Mouse (Mus musculus) forebrain, embryonic 11.5 days (tissue): ENCODE data around the gene Pnpo. TPM values are rescaled to one million over a fixed set of nuclear protein-coding genes. Genes with fewer than 3 reads are reported as not detected.

Experiments
- ATAC-seq: fragments of 200-750 bp; cut with Nextera tagmentation; replicated peaks from 2 replicates; pipeline ENCODE4 v1.8.0; 2017; ENCODE audit warnings: moderate TSS enrichment; ENCODE audit not compliant: low FRiP score
- DNase-seq: peaks from one replicate; pipeline ENCODE4 v3.0.0-alpha.2; 2017; ENCODE audit warnings: low spot score
- H3K27ac ChIP-seq: fragments of 300-500 bp; sonication (generic); 2 replicates; pipeline ENCODE4 v1.5.1; 2014; ENCODE audit warnings: low read depth, low read length
- H3K27me3 ChIP-seq: fragments of 300-500 bp; sonication (generic); 2 replicates; pipeline ENCODE4 v1.6.1; 2014; ENCODE audit warnings: mild to moderate bottlenecking, low read length, mixed read lengths; ENCODE audit not compliant: control insufficient read depth, insufficient read depth
- H3K36me3 ChIP-seq: fragments of 300-500 bp; sonication (generic); 2 replicates; pipeline ENCODE4 v1.6.1; 2014; ENCODE audit warnings: mild to moderate bottlenecking, low read length, moderate library complexity, mixed read lengths; ENCODE audit not compliant: control insufficient read depth, insufficient read depth
- H3K4me1 ChIP-seq: fragments of 300-500 bp; sonication (generic); replicated peaks from 2 replicates; pipeline ENCODE4 v1.6.1; 2014; ENCODE audit warnings: low read length, mixed read lengths; ENCODE audit not compliant: control insufficient read depth, insufficient read depth
- H3K4me2 ChIP-seq: fragments of 300-500 bp; sonication (generic); 2 replicates; pipeline ENCODE4 v1.6.1; 2014; ENCODE audit warnings: low read depth, mild to moderate bottlenecking, low read length, moderate library complexity, mixed read lengths; ENCODE audit not compliant: severe bottlenecking
- H3K4me3 ChIP-seq: fragments of 300-500 bp; sonication (generic); 2 replicates; pipeline ENCODE4 v1.5.1; 2014; ENCODE audit warnings: low read depth, low read length
- H3K9ac ChIP-seq: fragments of 300-500 bp; sonication (generic); 2 replicates; pipeline ENCODE4 v1.6.1; 2014; ENCODE audit warnings: low read length
- H3K9me3 ChIP-seq: fragments of 300-500 bp; sonication (generic); 2 replicates; pipeline ENCODE4 v1.6.1; 2016; ENCODE audit warnings: low read length, mixed read lengths; ENCODE audit not compliant: control insufficient read depth
- WGBS: fragments of 180-500 bp; shearing (Covaris S2); extraction: QIAGEN DNeasy Blood & Tissue Kit; methylation state at CpG from one replicate; pipeline ENCODE4 v1.1.7; 2014; 5-methylcytosine and 5-hydroxymethylcytosine counted together
- polyA plus RNA-seq: library from polyadenylated mRNA; unstranded; fragments of >200 nt; fragmentation: Nextera tagmentation; extraction: Ambion mirVana; gene quantifications from 2 replicates; pipeline ENCODE4 v1.2.1, GENCODE M21; 2014

The Pnpo gene
- 24.8 and 28.8 TPM in 2 replicates for polyA plus RNA-seq

GRCm38 (mm10) chr11:96943746-96944304, at the start of gene Pnpo:
Gene Pnpo (minus strand): TSS chr11:96943986.
- Histone ChIP-seq H3K27me3 (no peaks in the 10 kb centered on the region), H3K4me3 (peak within 1 kb of the TSS; percentile 47), H3K4me2 (peak within 1 kb of the TSS; percentile 88), H3K36me3 (no peaks in the 10 kb centered on the region), H3K9me3 (no peaks in the 10 kb centered on the region), H3K27ac (no peak within 1 kb of the TSS), H3K9ac (peak within 1 kb of the TSS; percentile 51), H3K4me1 (peaks cover 4% of the 10 kb centered on the region; the same call in 1 of the 2 replicates)
- under 1% methylated on average over 29 of the region's 29 CpGs for WGBS
- ATAC-seq (peak; percentile 94), DNase-seq (peak; percentile 91)

- no peaks in the 10 kb centered on the region for H3K36me3 ChIP-seq
- H3K27me3 ChIP-seq = no peaks in the 10 kb centered on the region; the same call in 1 of the 2 replicates
- no peak overlapping the region for H3K9ac ChIP-seq
- 61% methylated on average over 8 of the region's 8 CpGs for WGBS
- no peak for DNase-seq
- ATAC-seq = no peak
- no peak overlapping the region for H3K27ac ChIP-seq
- no peak overlapping the region for H3K4me2 ChIP-seq
- H3K4me1 ChIP-seq = peaks cover 17% of the 10 kb centered on the region
- H3K9me3 ChIP-seq = no peaks in the 10 kb centered on the region; the same call in 1 of the 2 replicates
- H3K4me3 ChIP-seq = no peak overlapping the region
These were observed 49.0 kb upstream of the Pnpo start for GRCm38 (mm10) chr11:96992722-96993311.

GRCm38 (mm10) chr11:96991501-96991900, 47.7 kb upstream of the Pnpo start:
- H3K4me2 ChIP-seq = no peak overlapping the region
- H3K9ac ChIP-seq = no peak overlapping the region
- no peaks in the 10 kb centered on the region; the same call in 1 of the 2 replicates for H3K9me3 ChIP-seq
- peaks cover 2% of the 10 kb centered on the region; the same call in 1 of the 2 replicates for H3K27me3 ChIP-seq
- no peaks in the 10 kb centered on the region for H3K36me3 ChIP-seq
- ATAC-seq = no peak
- no peak overlapping the region for H3K4me3 ChIP-seq
- peaks cover 9% of the 10 kb centered on the region; the same call in 1 of the 2 replicates for H3K4me1 ChIP-seq
- no peak overlapping the region for H3K27ac ChIP-seq
- DNase-seq = no peak
- 84% methylated on average over 5 of the region's 5 CpGs for WGBS

GRCm38 (mm10) chr11:96987873-96988655, 44.3 kb upstream of the Pnpo start:
- peak overlapping the region; percentile 32 for H3K9ac ChIP-seq
- H3K4me3 ChIP-seq = peak overlapping the region; percentile 18
- WGBS = 6% methylated on average over 31 of the region's 31 CpGs
- no peaks in the 10 kb centered on the region for H3K36me3 ChIP-seq
- peak; percentile 55 for DNase-seq
- no peak for ATAC-seq
- H3K27ac ChIP-seq = no peak overlapping the region
- no peaks in the 10 kb centered on the region; the same call in 1 of the 2 replicates for H3K9me3 ChIP-seq
- peak overlapping the region; percentile 62 for H3K4me2 ChIP-seq
- peaks cover 5% of the 10 kb centered on the region; the same call in 1 of the 2 replicates for H3K4me1 ChIP-seq
- peaks cover 7% of the 10 kb centered on the region; the same call in 1 of the 2 replicates for H3K27me3 ChIP-seq

- no peak overlapping the region for H3K4me3 ChIP-seq
- 64% methylated on average over 3 of the region's 3 CpGs for WGBS
- H3K9ac ChIP-seq = no peak overlapping the region
- no peak overlapping the region for H3K4me2 ChIP-seq
- no peaks in the 10 kb centered on the region; the same call in 1 of the 2 replicates for H3K9me3 ChIP-seq
- DNase-seq (no peak), ATAC-seq (no peak)
- H3K27me3 ChIP-seq = peaks cover 7% of the 10 kb centered on the region; the same call in 1 of the 2 replicates
- no peak overlapping the region for H3K27ac ChIP-seq
- no peaks in the 10 kb centered on the region for H3K36me3 ChIP-seq
- peaks cover 5% of the 10 kb centered on the region; the same call in 1 of the 2 replicates for H3K4me1 ChIP-seq
These were observed 42.7 kb upstream of the Pnpo start for GRCm38 (mm10) chr11:96986463-96986862.

GRCm38 (mm10) chr11:96984903-96985302, 41.1 kb upstream of the Pnpo start:
- H3K27ac ChIP-seq = no peak overlapping the region
- 19% methylated on average over 4 of the region's 4 CpGs for WGBS
- H3K27me3 ChIP-seq = peaks cover 7% of the 10 kb centered on the region; the same call in 1 of the 2 replicates
- no peaks in the 10 kb centered on the region; the same call in 1 of the 2 replicates for H3K9me3 ChIP-seq
- no peak overlapping the region for H3K4me2 ChIP-seq
- no peak overlapping the region for H3K4me3 ChIP-seq
- no peak for DNase-seq
- peaks cover 5% of the 10 kb centered on the region; the same call in 1 of the 2 replicates for H3K4me1 ChIP-seq
- H3K9ac ChIP-seq = no peak overlapping the region
- ATAC-seq = no peak
- H3K36me3 ChIP-seq = no peaks in the 10 kb centered on the region

- WGBS = 77% methylated on average over 7 of the region's 7 CpGs
- peaks cover 7% of the 10 kb centered on the region; the same call in 1 of the 2 replicates for H3K27me3 ChIP-seq
- no peak within 1 kb of the TSS for H3K4me2 ChIP-seq
- H3K27ac ChIP-seq = no peak within 1 kb of the TSS
- H3K9ac ChIP-seq = no peak within 1 kb of the TSS
- H3K9me3 ChIP-seq = no peaks in the 10 kb centered on the region
- H3K4me1 ChIP-seq = peaks cover 6% of the 10 kb centered on the region; the same call in 1 of the 2 replicates
- H3K4me3 ChIP-seq = no peak within 1 kb of the TSS
- H3K36me3 ChIP-seq = no peaks in the 10 kb centered on the region
- no peak for DNase-seq
- no peak for ATAC-seq
These were observed 39.1 kb upstream of the Pnpo start, which contains the start of gene Sp2 for GRCm38 (mm10) chr11:96982859-96983258. Gene Sp2 (minus strand): TSS chr11:96982959.

GRCm38 (mm10) chr11:96982355-96982754, 38.6 kb upstream of the Pnpo start:
- Histone ChIP-seq H3K27ac (no peak overlapping the region), H3K36me3 (no peaks in the 10 kb centered on the region), H3K27me3 (peaks cover 4% of the 10 kb centered on the region; the same call in 1 of the 2 replicates), H3K4me1 (peaks cover 3% of the 10 kb centered on the region; the same call in 1 of the 2 replicates), H3K4me3 (no peak overlapping the region), H3K9ac (no peak overlapping the region), H3K9me3 (no peaks in the 10 kb centered on the region), H3K4me2 (no peak overlapping the region)
- DNase-seq (peak; percentile 88), ATAC-seq (no peak)
- WGBS = 6% methylated on average over 7 of the region's 7 CpGs
